ENCODE assay signal across 29 mouse cellular contexts in genomic region chr10:104936660-104937059, GRCm38 (mm10).
DNase-seq lines count a peak whose midpoint lies in the region; ATAC-seq and TF ChIP-seq lines count a peak whose summit lies in the region.
"Had no signal": no experiment of that assay in that cellular context is flagged by ENCODE, and none has a peak within 500 bp of the region (broad histone marks: within the 10 kb centered on the region; RNA-seq: fewer than 3 reads in every experiment).

No protein-coding gene starts in this region.

- 0 out of 2 replicates have a peak, but pooled peaks have one; percentile 52 for ATAC-seq in embryonic facial prominence, embryonic 11.5 days (replicated peaks; ENCODE audit: insufficient number of reproducible peaks, low FRiP score, low TSS enrichment, low read depth)
- ATAC-seq in midbrain, embryonic 12.5 days (ENCODE audit: low FRiP score, low read depth), result peak; percentile 52; the same call in 1 of the 2 replicates
- no peak for ATAC-seq in midbrain, postnatal 0 days (ENCODE audit: low FRiP score)
- ATAC-seq in embryonic facial prominence, embryonic 14.5 days (ENCODE audit: low read depth), result 0 out of 2 replicates have a peak, but pooled peaks have one; percentile 60
- ATAC-seq: activated CD4-positive, CD25-positive, alpha-beta regulatory T cell, adult 4 months; forebrain, embryonic 14.5 days; forebrain, postnatal 0 days; hindbrain, postnatal 0 days; inflammation-experienced regulatory T-cells, adult 6 months had no signal

- H3K9me3 ChIP-seq in embryonic facial prominence, embryonic 11.5 days (replicated peaks; ENCODE audit: control insufficient read depth, low read length), result no peaks in the 10 kb centered on the region
- no peaks in the 10 kb centered on the region for H3K9me3 ChIP-seq in embryonic facial prominence, embryonic 10.5 days
- no peaks in the 10 kb centered on the region for H3K9me3 ChIP-seq in midbrain, embryonic 12.5 days
- no peaks in the 10 kb centered on the region for H3K9me3 ChIP-seq in midbrain, postnatal 0 days (ENCODE audit: low read length)
- H3K9me3 ChIP-seq in embryonic facial prominence, embryonic 14.5 days (ENCODE audit: control insufficient read depth, low read length), result no peaks in the 10 kb centered on the region
- H3K9me3 ChIP-seq: embryonic facial prominence, embryonic 12.5 days; forebrain, embryonic 10.5 days; heart, embryonic 12.5 days; heart, embryonic 15.5 days had no signal

- H3K4me2 ChIP-seq in embryonic facial prominence, embryonic 11.5 days (ENCODE audit: low read depth, low read length), result no peak overlapping the region
- H3K4me2 ChIP-seq in midbrain, embryonic 12.5 days (replicated peaks), result no peak overlapping the region
- no peak overlapping the region for H3K4me2 ChIP-seq in midbrain, postnatal 0 days (ENCODE audit: low read depth, low read length, poor library complexity, severe bottlenecking)
- H3K4me2 ChIP-seq in embryonic facial prominence, embryonic 14.5 days (ENCODE audit: low read depth, low read length), result no peak overlapping the region
- H3K4me2 ChIP-seq: embryonic facial prominence, embryonic 12.5 days; heart, embryonic 12.5 days; heart, embryonic 15.5 days; hindbrain, embryonic 14.5 days had no signal

- no peak overlapping the region for H3K27ac ChIP-seq in embryonic facial prominence, embryonic 11.5 days (replicated peaks; ENCODE audit: low read depth, low read length)
- no peak overlapping the region for H3K27ac ChIP-seq in embryonic facial prominence, embryonic 10.5 days (replicated peaks)
- H3K27ac ChIP-seq in midbrain, embryonic 12.5 days (replicated peaks), result no peak overlapping the region
- H3K27ac ChIP-seq in midbrain, postnatal 0 days (ENCODE audit: low read depth, low read length), result no peak overlapping the region
- no peak overlapping the region for H3K27ac ChIP-seq in embryonic facial prominence, embryonic 14.5 days (replicated peaks; ENCODE audit: low read depth, low read length)
- H3K27ac ChIP-seq: embryonic facial prominence, embryonic 12.5 days; forebrain, embryonic 10.5 days; heart, embryonic 15.5 days; hindbrain, embryonic 14.5 days; hindbrain, postnatal 0 days had no signal

- peak; percentile 8 for DNase-seq in embryonic facial prominence, embryonic 11.5 days (ENCODE audit: low spot score)
- DNase-seq in embryonic facial prominence, embryonic 10.5 days (ENCODE audit: low spot score), result no peak
- no peak for DNase-seq in midbrain, postnatal 0 days (ENCODE audit: low spot score)
- peak; percentile 2 for DNase-seq in brain, adult 2 months (ENCODE audit: low read depth, low spot score)
- peak; percentile 48 for DNase-seq in embryonic facial prominence, embryonic 14.5 days (ENCODE audit: low spot score)
- DNase-seq in adrenal gland, postnatal 14 days, result no peak
- no peak for DNase-seq in left cerebral cortex, postnatal 4 days
- DNase-seq: adrenal gland, adult 8-10 months; adrenal gland, postnatal 36 days; cerebellum, adult 11-12 months; cerebellum, adult 8-10 months; cerebellum, postnatal 10 days; cerebellum, postnatal 36 days; embryo, embryonic 11 days; forebrain, postnatal 0 days; gastrocnemius, postnatal 25 days; heart, adult 18-20 months; heart, postnatal 10 days; heart, postnatal 4 days had no signal

- H3K4me1 ChIP-seq in embryonic facial prominence, embryonic 11.5 days (ENCODE audit: control insufficient read depth, insufficient read depth, low read length), result no peaks in the 10 kb centered on the region
- H3K4me1 ChIP-seq in embryonic facial prominence, embryonic 10.5 days, result no peaks in the 10 kb centered on the region
- no peaks in the 10 kb centered on the region for H3K4me1 ChIP-seq in midbrain, embryonic 12.5 days
- H3K4me1 ChIP-seq in midbrain, postnatal 0 days (ENCODE audit: insufficient read depth, low read length), result no peaks in the 10 kb centered on the region
- no peaks in the 10 kb centered on the region for H3K4me1 ChIP-seq in embryonic facial prominence, embryonic 14.5 days (ENCODE audit: control insufficient read depth, insufficient read depth, low read length)
- H3K4me1 ChIP-seq: embryonic facial prominence, embryonic 12.5 days; forebrain, embryonic 10.5 days; heart, embryonic 12.5 days; heart, embryonic 15.5 days had no signal

- H3K27me3 ChIP-seq in embryonic facial prominence, embryonic 11.5 days (ENCODE audit: control insufficient read depth, insufficient read depth, low read length), result no peaks in the 10 kb centered on the region
- no peaks in the 10 kb centered on the region for H3K27me3 ChIP-seq in embryonic facial prominence, embryonic 10.5 days (replicated peaks; ENCODE audit: low read depth, poor library complexity, severe bottlenecking)
- no peaks in the 10 kb centered on the region for H3K27me3 ChIP-seq in midbrain, embryonic 12.5 days
- H3K27me3 ChIP-seq in midbrain, postnatal 0 days (ENCODE audit: insufficient read depth, low read length), result no peaks in the 10 kb centered on the region
- H3K27me3 ChIP-seq in embryonic facial prominence, embryonic 14.5 days (replicated peaks; ENCODE audit: control insufficient read depth, insufficient read depth, low read length), result no peaks in the 10 kb centered on the region
- H3K27me3 ChIP-seq: embryonic facial prominence, embryonic 12.5 days; heart, embryonic 12.5 days; heart, embryonic 15.5 days had no signal

- no peak overlapping the region for H3K9ac ChIP-seq in embryonic facial prominence, embryonic 11.5 days (replicated peaks; ENCODE audit: low read length)
- H3K9ac ChIP-seq in midbrain, embryonic 12.5 days (replicated peaks), result no peak overlapping the region
- H3K9ac ChIP-seq in midbrain, postnatal 0 days (replicated peaks; ENCODE audit: low read length, poor library complexity, severe bottlenecking), result no peak overlapping the region
- H3K9ac ChIP-seq in embryonic facial prominence, embryonic 14.5 days (ENCODE audit: low read depth, low read length), result no peak overlapping the region
- H3K9ac ChIP-seq: embryonic facial prominence, embryonic 12.5 days; forebrain, postnatal 0 days; heart, embryonic 12.5 days; heart, embryonic 15.5 days; hindbrain, embryonic 14.5 days had no signal

- 63% methylated on average over 1 of the region's 1 CpGs for WGBS in embryonic facial prominence, embryonic 11.5 days
- 85% methylated on average over 1 of the region's 1 CpGs for WGBS in embryonic facial prominence, embryonic 10.5 days
- 66% methylated on average over 1 of the region's 1 CpGs for WGBS in midbrain, embryonic 12.5 days
- 40% methylated on average over 1 of the region's 1 CpGs for WGBS in midbrain, postnatal 0 days
- WGBS in embryonic facial prominence, embryonic 14.5 days, result 58% methylated on average over 1 of the region's 1 CpGs

- no peak overlapping the region for H3K4me3 ChIP-seq in embryonic facial prominence, embryonic 11.5 days (ENCODE audit: low read depth, low read length)
- no peak overlapping the region for H3K4me3 ChIP-seq in embryonic facial prominence, embryonic 10.5 days
- no peak overlapping the region for H3K4me3 ChIP-seq in midbrain, embryonic 12.5 days
- H3K4me3 ChIP-seq in midbrain, postnatal 0 days (ENCODE audit: low read depth, low read length), result no peak overlapping the region
- H3K4me3 ChIP-seq in embryonic facial prominence, embryonic 14.5 days (ENCODE audit: low read depth, low read length), result no peak overlapping the region
- H3K4me3 ChIP-seq: embryonic facial prominence, embryonic 12.5 days; forebrain, embryonic 10.5 days; heart, embryonic 12.5 days; heart, embryonic 15.5 days had no signal

- no peaks in the 10 kb centered on the region for H3K36me3 ChIP-seq in embryonic facial prominence, embryonic 11.5 days (replicated peaks; ENCODE audit: control insufficient read depth, insufficient read depth, low read depth, low read length)
- no peaks in the 10 kb centered on the region for H3K36me3 ChIP-seq in embryonic facial prominence, embryonic 10.5 days (replicated peaks)
- no peaks in the 10 kb centered on the region for H3K36me3 ChIP-seq in midbrain, embryonic 12.5 days
- no peaks in the 10 kb centered on the region for H3K36me3 ChIP-seq in midbrain, postnatal 0 days (ENCODE audit: insufficient read depth, low read length)
- no peaks in the 10 kb centered on the region for H3K36me3 ChIP-seq in embryonic facial prominence, embryonic 14.5 days (ENCODE audit: control insufficient read depth, insufficient read depth, low read length)
- H3K36me3 ChIP-seq: embryonic facial prominence, embryonic 12.5 days; forebrain, embryonic 10.5 days; heart, embryonic 12.5 days; heart, embryonic 15.5 days had no signal

- intact Hi-C loops in left cerebral cortex, postnatal 4 days (cut with DNase I), result no loop called here

- no peak for TF ChIP-seq CTCF in midbrain, postnatal 0 days (IDR thresholded peaks at IDR 0.05)

Comparison
In these comparisons a context has a peak if more than half of its experiments do, and no peak if none do; other contexts are left out.
1. DNase-seq: peak in embryonic facial prominence, embryonic 11.5 days (single experiment), brain, adult 2 months (single experiment) and embryonic facial prominence, embryonic 14.5 days (single experiment); none in embryonic facial prominence, embryonic 10.5 days (single experiment), midbrain, postnatal 0 days (single experiment), adrenal gland, postnatal 14 days (single experiment) and left cerebral cortex, postnatal 4 days (single experiment).